Mouse (Mus musculus) WW6 (cell line): ENCODE results near the gene Ramac.
A peak's percentile ranks its signal among the peaks of the same experiment; 100 is the strongest.

Experiments used
- DNase-seq: peaks from one replicate; pipeline ENCODE4 v3.0.0-alpha.2; 2013; ENCODE audit warnings: low read depth, low spot score

Gene Ramac

DNA sequence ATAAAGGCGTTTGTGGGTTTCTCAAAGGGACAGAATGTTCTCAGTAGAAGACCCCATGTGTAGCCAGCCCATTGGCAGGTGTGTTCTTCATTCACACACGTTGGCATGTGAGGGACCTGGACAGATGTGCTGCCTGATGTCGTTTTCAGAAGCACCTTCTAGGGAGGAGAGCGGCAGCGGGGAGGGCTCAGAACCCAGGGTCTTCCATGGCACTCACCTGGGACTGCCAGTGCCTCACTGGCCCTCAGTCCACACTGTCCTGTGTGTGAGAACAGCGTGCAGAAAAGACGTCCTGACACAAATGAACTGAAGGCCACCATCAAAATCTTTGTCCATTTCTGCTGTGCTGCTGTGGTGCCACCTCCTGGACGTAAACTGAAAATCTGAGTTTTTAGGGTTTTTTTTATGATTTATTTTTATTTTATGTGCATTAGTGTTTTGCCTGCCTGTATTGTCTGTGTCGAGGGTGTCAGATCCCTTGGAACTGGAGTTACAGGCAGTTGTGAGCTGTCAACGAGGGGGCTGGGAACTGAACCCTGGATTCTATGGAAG is 15.0 kb downstream of the Ramac start:
- DNase-seq: no peak

DNA sequence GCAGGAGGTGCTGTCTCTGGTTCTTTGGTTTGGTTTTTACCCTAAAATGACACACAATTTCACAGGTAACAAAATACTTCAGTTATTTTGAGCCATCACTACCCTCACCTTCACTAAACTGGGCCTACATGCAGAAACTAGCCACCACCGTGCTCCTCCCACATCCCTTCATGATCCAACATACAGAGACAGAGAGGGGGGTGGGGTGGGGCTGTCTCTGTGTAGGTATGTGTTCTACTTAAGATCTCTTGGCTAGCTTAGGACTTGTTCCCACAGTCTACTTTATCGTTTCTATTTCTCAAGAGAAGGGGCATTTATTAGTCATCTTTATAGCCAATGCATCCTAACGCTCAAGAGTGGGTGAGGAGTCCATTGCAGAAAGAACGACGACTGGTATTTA is 25.8 kb downstream of the Ramac start:
- DNase-seq: no peak

DNA sequence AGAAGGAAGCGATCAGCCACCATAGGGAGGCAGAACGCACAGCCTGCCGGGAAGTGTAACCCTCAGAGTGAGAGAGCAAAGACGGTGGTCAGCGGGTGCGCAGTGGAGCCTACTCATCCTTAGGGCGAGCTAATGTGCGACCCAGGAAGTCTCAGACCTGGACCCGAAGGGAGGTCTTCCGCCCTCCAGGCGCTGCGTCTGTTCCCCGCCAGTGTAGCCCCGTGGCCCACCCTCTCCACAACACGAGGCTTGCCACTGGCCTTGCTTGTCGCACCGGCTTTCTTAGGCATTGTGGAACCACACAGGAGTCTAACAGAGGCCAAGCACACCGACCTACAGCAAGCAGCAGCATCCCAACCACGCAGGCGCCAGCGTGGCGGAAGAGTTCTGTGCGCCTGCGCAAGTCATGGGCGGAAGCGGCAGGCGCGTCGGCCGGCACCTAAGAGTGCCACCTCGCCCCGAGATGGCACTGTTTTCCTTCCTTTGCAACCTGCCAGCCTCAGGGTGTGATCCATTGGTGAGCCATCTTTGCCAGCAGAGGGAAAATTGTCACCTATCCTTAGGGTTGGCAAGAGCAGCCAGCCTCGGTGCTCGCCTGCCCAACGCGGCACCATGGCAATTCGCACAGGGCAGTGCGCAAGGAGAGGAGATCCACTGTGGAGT is 26.5 kb downstream of the Ramac start, which contains the start of gene 3110040N11Rik:
Gene 3110040N11Rik, minus strand, starts transcription at position 384 of the 663 bp plus-strand sequence.
- peak; percentile 80 for DNase-seq

GRCm38 (mm10) chr7:81806067-81806466 is 43.3 kb downstream of the Ramac start:
- no peak for DNase-seq
